Mouse (Mus musculus): ENCODE results near the gene Dmgdh.
A peak's percentile ranks its signal among the peaks of the same experiment; 100 is the strongest.

Gene Dmgdh

DNA sequence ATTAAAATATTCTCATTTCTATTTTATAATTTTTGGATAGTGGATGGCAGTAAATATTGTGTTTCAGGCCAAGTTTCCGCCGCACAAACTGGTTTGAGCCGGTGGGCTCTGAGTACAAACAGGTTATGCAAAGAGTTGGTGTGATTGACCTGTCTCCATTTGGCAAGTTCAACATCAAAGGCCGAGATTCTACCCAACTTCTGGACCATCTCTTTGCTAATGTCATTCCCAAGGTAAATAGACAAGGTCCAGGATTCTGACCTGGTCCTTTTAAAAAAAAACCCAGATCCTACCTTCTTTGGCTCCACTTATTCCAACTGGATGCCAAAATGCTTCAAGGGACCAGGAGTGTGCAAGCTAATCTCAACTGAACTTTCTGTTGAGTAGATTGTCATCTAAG is 37.0 kb downstream of the Dmgdh start:
- peak; percentile 31 for DNase-seq

DNA sequence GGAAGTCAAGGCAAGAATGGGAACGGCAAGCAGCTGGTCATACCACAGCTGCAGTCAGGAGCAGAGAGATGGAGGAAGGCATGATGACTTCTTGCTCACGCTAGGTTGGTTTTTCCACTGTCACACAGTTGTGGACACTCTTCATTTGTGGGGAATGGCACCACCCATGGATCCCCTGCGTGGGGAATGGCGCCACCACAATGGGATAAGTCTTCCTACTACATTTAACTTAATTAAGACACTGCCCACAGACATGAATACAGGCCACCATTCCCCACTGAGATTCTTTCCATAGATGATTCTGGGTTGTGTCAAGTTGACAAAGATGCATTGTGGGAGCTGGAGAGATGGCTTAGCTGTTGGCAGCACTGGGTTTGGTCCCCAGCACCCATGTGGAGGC is 38.1 kb downstream of the Dmgdh start:
- DNase-seq: peak; percentile 57

- peak; percentile 86 for DNase-seq
These were observed 39.6 kb downstream of the Dmgdh start for GRCm38 (mm10) chr13:93713826-93714225.

DNA sequence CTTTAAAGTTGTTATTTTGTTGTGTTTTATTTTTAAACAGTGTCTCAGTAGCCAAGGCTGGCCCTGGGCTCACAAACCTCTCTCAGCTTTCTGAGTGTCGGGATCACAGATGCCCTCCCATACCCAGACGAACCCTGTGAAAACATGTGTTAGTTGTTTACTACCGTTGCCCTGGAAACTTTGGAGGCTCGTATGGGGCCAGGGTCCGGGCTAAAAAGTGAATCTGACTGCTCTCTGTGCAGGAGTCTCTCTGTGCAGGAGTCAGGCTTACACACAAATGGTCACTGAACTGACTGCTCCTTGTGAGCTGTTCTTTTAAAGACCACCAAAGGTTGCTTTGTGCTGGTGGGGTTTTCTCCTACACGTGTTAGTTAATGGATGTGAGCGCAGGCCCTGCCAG is 42.9 kb downstream of the Dmgdh start:
- peak; percentile 76 for DNase-seq

DNA sequence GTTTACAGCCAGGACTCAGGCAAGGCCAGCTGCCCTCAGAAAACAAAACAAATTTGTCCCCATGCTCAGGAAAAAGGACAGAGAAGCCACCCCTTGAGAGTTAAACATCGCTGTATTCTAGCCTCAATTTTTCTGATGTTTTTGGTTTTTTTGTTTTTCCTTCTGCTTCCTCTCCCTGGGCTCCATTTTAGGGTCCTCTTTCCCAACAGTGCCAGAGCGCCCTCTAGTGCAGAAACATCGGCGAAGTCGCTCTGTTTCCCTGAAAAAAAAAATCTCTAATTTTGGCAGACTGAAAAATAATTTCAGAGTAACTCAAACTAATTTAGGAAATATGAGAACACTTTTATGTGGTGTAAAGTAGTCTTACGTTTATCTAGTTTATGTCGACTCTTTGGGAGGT is 44.7 kb downstream of the Dmgdh start:
- peak; percentile 55 for DNase-seq

DNA sequence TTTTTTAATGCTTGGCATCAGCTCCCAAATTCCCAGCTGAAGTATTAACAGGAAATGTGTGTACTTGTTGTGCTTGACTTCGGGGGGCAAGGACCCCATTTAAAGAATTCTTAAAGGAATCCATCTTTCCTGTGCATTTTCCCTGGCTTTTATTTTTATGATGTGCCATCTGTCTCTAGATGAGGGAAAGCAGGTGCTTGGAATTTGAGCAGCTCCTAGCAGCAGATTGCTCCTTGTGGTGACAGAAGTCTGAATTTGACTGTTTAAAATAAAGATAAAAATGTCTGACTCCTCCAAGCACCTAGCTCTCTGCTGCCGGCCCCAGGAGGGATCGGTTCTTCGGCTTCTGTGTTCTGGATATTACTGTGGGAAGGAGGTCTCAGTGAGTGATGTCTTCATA is 47.7 kb downstream of the Dmgdh start:
- DNase-seq: peak; percentile 24

GRCm38 (mm10) chr13:93723455-93723854 is 49.2 kb downstream of the Dmgdh start:
- peak; percentile 51 for DNase-seq

DNA sequence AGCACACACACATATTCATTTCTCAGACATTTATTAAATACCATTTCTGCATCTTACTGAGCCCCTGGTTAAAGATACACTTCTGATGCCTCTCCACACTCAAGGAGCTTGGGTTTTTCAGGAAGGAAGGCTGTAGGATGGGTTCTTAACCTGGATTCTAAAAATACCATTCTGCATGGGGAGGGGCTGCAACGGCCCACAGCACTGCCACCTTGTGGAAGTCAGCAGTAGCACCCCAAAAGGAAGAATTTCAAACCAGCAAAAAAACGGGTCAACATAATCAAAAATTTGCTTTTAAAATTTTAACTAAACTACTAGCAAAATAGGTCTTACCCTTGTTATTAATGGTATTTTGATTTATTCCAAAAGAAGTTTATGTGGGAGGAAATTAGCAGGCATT is 50.0 kb downstream of the Dmgdh start:
- peak; percentile 24 for DNase-seq

- DNase-seq: peak; percentile 40
These were observed 61.0 kb downstream of the Dmgdh start for GRCm38 (mm10) chr13:93735131-93735636.

GRCm38 (mm10) chr13:93744118-93744517 is 69.9 kb downstream of the Dmgdh start:
- no peak for DNase-seq

DNA sequence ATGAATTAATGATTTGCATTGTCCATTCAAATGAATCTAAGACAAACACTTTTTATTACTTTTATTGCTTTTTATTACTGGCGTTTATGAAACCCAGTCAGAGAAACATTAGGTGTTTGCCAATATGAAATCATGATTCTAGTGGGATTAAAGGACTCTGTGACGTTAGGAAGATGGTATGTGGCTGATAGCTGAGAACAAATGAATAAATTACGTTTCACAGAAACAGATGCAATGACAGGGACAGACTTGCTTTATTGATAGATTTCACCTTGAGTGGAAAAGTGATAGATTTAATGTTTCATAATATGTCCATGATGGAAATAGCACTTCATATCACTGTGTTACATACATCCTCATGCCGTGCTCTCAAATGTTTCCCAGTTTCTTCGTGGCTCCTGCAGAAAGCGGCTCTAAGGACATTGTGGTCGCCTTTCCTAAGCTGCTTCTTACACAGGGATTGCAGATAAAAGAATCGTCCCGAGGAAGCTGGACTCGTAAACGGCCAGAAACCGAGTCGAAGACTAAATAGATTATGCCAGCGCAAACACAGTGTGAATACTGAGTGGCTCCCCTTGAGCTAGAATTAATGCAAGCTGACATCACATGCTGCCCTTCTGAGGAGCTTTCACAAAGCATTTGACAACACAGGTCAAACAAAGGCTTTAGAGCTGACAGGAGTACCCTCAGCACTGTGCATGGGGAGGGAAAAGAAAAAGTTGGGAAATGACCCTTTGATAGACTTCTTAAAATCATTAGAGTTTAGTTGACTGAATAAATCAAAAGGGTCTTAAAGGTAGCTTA is 78.6 kb downstream of the Dmgdh start:
- DNase-seq: peak; percentile 6

DNA sequence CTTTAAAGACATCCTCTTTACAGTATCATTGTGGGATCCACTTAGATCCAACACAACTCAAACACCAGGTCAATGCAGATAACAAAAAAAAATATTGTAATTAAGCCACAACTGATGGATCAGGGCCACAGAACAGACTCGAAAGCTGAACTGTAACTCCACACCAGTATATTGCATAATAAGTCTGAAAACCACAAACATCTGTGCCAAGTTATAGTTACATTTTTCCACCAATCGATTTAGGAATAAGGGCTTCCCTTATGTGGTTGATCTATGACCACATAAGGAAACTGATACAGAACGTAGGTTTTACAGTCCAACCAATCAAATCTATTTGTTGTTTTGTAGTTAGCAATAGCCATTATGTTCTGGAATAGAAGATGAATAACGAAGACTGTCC is 80.9 kb downstream of the Dmgdh start:
- peak; percentile 6 for DNase-seq

DNA sequence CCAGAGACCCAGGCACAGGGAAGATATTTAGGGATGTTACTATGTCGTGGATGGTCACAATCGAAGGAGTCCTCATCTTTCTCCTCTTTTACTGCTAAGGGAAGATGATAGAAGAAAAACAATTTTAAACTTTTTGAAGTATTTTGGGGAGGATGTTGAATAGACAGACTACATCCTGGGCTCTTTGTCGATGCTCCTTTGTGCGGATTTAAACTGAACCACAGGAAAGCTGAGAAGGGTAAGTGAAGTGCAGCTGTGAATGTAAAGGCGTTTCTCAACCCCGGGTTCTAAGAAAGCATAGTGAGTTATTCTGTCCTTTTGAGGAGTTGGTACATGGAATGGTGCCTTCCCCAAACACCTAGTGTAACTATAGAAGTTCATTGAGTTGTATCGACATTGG is 82.4 kb downstream of the Dmgdh start:
- DNase-seq: peak; percentile 37

DNA sequence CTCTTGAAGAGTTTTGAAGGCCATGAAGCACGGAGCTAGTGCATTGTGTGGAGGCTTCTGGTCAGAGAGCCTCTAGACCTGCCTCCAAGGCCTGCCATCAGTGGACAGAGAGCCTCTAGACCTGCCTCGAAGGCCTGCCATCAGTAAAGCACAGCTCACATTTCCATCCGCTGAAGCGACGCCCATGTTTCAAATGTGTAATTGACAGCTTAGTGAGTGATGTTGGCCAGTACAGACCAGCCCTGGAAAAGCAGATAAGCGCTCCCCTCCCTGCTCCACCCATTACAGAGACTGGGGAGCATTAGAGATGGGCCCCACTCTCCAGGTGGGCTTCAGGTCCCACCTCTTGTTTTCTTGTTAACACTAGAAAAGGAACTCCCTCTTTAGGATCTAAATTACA is 83.3 kb downstream of the Dmgdh start:
- DNase-seq: peak; percentile 84

DNA sequence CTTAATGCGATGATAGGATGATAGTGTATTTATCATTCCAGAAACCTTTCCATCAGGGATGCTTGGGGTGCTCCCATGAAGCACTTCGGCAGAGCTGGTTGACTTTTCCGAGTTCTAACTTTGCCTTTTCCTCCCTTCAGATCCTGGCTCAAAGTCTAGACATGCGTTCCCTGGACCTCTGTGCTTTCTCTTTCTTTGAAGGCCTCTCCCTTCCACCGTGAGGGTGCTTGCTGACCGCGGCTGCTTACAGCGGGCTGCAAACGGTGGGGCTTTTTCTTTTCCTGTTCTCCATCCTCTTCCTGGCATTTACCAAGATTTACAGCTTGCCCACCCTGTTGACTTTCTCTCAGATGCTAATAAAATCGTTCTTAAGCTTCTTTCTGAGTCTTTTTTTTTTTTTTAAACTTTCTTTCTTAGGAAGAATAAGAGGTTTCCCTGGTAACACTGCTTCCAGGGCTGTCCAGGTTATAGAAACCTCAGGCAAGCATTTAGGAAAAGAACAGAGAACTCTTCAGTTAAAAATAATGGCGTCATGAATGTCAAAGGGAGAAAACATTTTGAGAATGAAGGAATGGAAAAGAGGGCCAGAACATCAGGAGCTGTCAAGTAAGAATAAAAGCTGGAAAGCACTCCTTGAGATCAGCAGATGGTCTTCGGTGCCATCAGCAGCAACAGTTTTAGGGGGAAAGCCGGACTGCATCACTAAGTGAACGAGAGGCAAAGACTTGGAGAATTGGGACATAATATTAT is 84.1 kb downstream of the Dmgdh start:
- DNase-seq: peak; percentile 51

GRCm38 (mm10) chr13:93761831-93762230 is 87.6 kb downstream of the Dmgdh start:
- peak; percentile 37 for DNase-seq

GRCm38 (mm10) chr13:93762879-93763278 is 88.6 kb downstream of the Dmgdh start:
- DNase-seq: peak; percentile 36

GRCm38 (mm10) chr13:93764321-93764973 is 90.2 kb downstream of the Dmgdh start:
- DNase-seq: peak; percentile 17

DNA sequence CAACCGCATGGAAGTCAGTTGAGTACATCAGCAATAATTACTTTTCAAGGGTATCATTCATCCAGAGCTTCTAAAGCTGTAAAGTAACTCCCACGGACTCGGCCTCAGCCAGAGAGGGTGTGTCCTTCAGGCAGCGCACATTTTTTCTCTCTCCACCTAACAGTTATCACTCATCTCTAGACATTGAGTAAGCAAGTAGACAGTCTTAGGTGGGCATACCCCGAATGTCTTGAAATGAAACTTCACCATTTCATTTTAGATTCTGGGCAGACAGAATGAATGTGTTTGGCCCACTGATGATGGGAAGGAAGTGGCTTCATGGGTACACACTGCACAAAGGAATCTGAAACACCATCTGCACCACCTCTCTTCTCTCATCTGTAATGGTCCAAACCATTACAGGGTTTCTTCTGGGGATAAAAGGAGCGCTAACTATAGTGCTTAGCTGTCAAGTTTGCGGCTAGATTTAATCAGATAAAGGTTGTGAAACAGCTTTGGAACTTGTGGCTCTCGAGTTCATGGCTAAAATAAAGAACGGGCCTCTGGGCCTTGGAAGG is 96.9 kb downstream of the Dmgdh start:
- no peak for DNase-seq

- DNase-seq: peak; percentile 99
These were observed 97.5 kb downstream of the Dmgdh start, which contains the start of gene Arsb for GRCm38 (mm10) chr13:93771588-93772278. TSS of gene Arsb (plus strand) at chr13:93771630.

DNA sequence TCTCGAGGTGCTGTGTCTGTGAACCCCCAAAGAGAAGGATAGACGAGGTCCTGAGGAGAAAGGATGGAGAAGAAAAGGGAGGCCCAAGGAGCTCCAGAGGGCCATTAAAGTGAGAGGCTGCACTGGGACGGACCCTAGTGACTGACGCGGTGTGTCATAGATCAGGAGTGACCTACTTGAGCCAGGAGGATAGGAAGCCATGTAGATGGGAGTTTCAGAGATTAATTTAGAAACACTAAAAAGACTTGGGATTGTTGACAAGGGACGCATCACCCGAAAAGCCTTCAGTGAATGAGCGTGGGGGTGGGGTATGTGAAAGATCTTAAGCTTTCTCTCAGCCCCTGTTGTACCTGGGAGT is 98.0 kb downstream of the Dmgdh start:
- DNase-seq: no peak

DNA sequence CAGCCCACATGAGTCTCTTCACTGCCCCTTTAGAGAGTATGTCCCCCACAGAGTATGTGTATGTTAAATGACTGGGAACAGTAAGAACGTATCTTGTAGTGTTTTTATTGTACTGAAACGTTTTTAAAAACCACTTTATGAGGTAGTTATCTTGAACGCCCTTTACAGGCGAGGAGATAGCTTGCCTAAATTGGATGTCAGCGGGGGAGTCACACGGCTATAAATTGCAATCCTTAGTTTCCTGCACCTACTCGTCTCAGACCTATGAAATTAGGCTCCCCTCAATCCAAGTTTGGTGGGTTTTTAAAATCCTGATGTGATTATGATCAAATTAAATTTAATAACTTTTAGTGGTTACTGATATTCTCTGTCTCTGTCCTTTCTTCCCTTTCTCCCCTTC is 98.6 kb downstream of the Dmgdh start:
- DNase-seq: no peak

Data from heart, adult 11 months (tissue).